Mouse (Mus musculus) macrophage (primary cell): ENCODE measurements around the gene Tyw1. TPM values are rescaled to one million over a fixed set of nuclear protein-coding genes. Genes with fewer than 3 reads are reported as not detected.

Experiments used
- H3K27ac ChIP-seq: fragments of 350-480 bp; formaldehyde crosslinking; 2 replicates; pipeline ENCODE4 v1.9.0; 2021
- H3K36me3 ChIP-seq: fragments of 350-480 bp; formaldehyde crosslinking; 2 replicates; pipeline ENCODE4 v1.9.0; 2021; ENCODE audit errors: inconsistent target
- H3K4me3 ChIP-seq: fragments of 350-480 bp; formaldehyde crosslinking; 2 replicates; pipeline ENCODE4 v1.9.0; 2021; ENCODE audit errors: inconsistent target
- H3K79me2 ChIP-seq: fragments of 350-480 bp; formaldehyde crosslinking; 2 replicates; pipeline ENCODE4 v1.9.0; 2021; ENCODE audit errors: inconsistent target
- WGBS: methylation state at CpG from one replicate; pipeline ENCODE4 v1.1.7; 2026; ENCODE audit warnings: inconsistent platforms; ENCODE audit not compliant: missing documents; 5-methylcytosine and 5-hydroxymethylcytosine counted together
- polyA plus RNA-seq: library from polyadenylated mRNA; stranded (reverse); fragments of 250-400 nt; gene quantifications from 3 replicates; pipeline ENCODE4 v1.2.4, GENCODE M21; 2018; ENCODE audit warnings: inconsistent platforms

Gene Tyw1
- polyA plus RNA-seq, 1 experiment from 2014 or later = 7.9 TPM

- Histone ChIP-seq H3K79me2 (no peaks in the 10 kb centered on the region), H3K36me3 (no peaks in the 10 kb centered on the region), H3K27ac (no peak overlapping the region), H3K4me3 (no peak overlapping the region)
- WGBS = 87% methylated on average over 3 of the region's 3 CpGs
Measured at GRCm38 (mm10) chr5:130313488-130313887, 58.1 kb downstream of the Tyw1 start.

- Histone ChIP-seq H3K4me3 (no peak overlapping the region), H3K36me3 (no peaks in the 10 kb centered on the region)
- 100% methylated on average over 3 of the region's 3 CpGs for WGBS
Measured at GRCm38 (mm10) chr5:130314926-130315325, 59.5 kb downstream of the Tyw1 start.

GRCm38 (mm10) chr5:130316321-130316720, 60.9 kb downstream of the Tyw1 start:
- H3K79me2 ChIP-seq = no peaks in the 10 kb centered on the region
- no peaks in the 10 kb centered on the region for H3K36me3 ChIP-seq
- H3K4me3 ChIP-seq = no peak overlapping the region
- 91% methylated on average over 7 of the region's 9 CpGs for WGBS
- H3K27ac ChIP-seq = no peak overlapping the region

More at GRCm38 (mm10) chr5:130314926-130315325, 59.5 kb downstream of the Tyw1 start:
- H3K79me2 ChIP-seq = no peaks in the 10 kb centered on the region
- no peak overlapping the region for H3K27ac ChIP-seq

- WGBS = 93% methylated on average over 5 of the region's 5 CpGs
Measured at GRCm38 (mm10) chr5:130319783-130320182, 64.4 kb downstream of the Tyw1 start.

GRCm38 (mm10) chr5:130320485-130320884, 65.1 kb downstream of the Tyw1 start:
- Histone ChIP-seq H3K4me3 (no peak overlapping the region), H3K79me2 (no peaks in the 10 kb centered on the region), H3K36me3 (no peaks in the 10 kb centered on the region), H3K27ac (no peak overlapping the region)
- WGBS = 58% methylated on average over 3 of the region's 3 CpGs

More at GRCm38 (mm10) chr5:130319783-130320182, 64.4 kb downstream of the Tyw1 start:
- H3K79me2 ChIP-seq = no peaks in the 10 kb centered on the region
- no peaks in the 10 kb centered on the region for H3K36me3 ChIP-seq
- H3K4me3 ChIP-seq = no peak overlapping the region
- no peak overlapping the region for H3K27ac ChIP-seq

- no peaks in the 10 kb centered on the region for H3K36me3 ChIP-seq
- WGBS = 96% methylated on average over 8 of the region's 8 CpGs
Measured at GRCm38 (mm10) chr5:130325486-130325885, 70.1 kb downstream of the Tyw1 start.

GRCm38 (mm10) chr5:130327615-130328263, 72.3 kb downstream of the Tyw1 start:
- Histone ChIP-seq H3K36me3 (no peaks in the 10 kb centered on the region), H3K79me2 (no peaks in the 10 kb centered on the region), H3K4me3 (no peak overlapping the region), H3K27ac (no peak overlapping the region)
- WGBS = 93% methylated on average over 6 of the region's 6 CpGs

More at GRCm38 (mm10) chr5:130325486-130325885, 70.1 kb downstream of the Tyw1 start:
- Histone ChIP-seq H3K27ac (no peak overlapping the region), H3K79me2 (no peaks in the 10 kb centered on the region), H3K4me3 (no peak overlapping the region)

- Histone ChIP-seq H3K79me2 (no peaks in the 10 kb centered on the region), H3K36me3 (no peaks in the 10 kb centered on the region), H3K27ac (no peak overlapping the region), H3K4me3 (no peak overlapping the region)
- WGBS = 87% methylated on average over 9 of the region's 9 CpGs
Measured at GRCm38 (mm10) chr5:130328366-130328765, 72.9 kb downstream of the Tyw1 start.

- Histone ChIP-seq H3K27ac (no peak overlapping the region), H3K36me3 (no peaks in the 10 kb centered on the region), H3K4me3 (no peak overlapping the region), H3K79me2 (no peaks in the 10 kb centered on the region)
- 51% methylated on average over 2 of the region's 2 CpGs for WGBS
Measured at GRCm38 (mm10) chr5:130329889-130330288, 74.5 kb downstream of the Tyw1 start.

GRCm38 (mm10) chr5:130330801-130331200, 75.4 kb downstream of the Tyw1 start:
- no peaks in the 10 kb centered on the region for H3K79me2 ChIP-seq
- no peak overlapping the region for H3K27ac ChIP-seq
- WGBS = 100% methylated on average over 4 of the region's 4 CpGs
- peaks cover 8% of the 10 kb centered on the region; the same call in 1 of the 2 replicates for H3K36me3 ChIP-seq
- H3K4me3 ChIP-seq = no peak overlapping the region

GRCm38 (mm10) chr5:130331206-130331605, 75.8 kb downstream of the Tyw1 start:
- H3K36me3 ChIP-seq = peaks cover 9% of the 10 kb centered on the region; the same call in 1 of the 2 replicates
- no peak overlapping the region for H3K27ac ChIP-seq
- 94% methylated on average over 4 of the region's 4 CpGs for WGBS
- H3K79me2 ChIP-seq = no peaks in the 10 kb centered on the region
- no peak overlapping the region for H3K4me3 ChIP-seq

- no peak overlapping the region for H3K4me3 ChIP-seq
- H3K27ac ChIP-seq = no peak overlapping the region
- peaks cover 9% of the 10 kb centered on the region; the same call in 1 of the 2 replicates for H3K36me3 ChIP-seq
- 96% methylated on average over 7 of the region's 7 CpGs for WGBS
- H3K79me2 ChIP-seq = no peaks in the 10 kb centered on the region
Measured at GRCm38 (mm10) chr5:130333566-130333965, 78.1 kb downstream of the Tyw1 start.

- H3K4me3 ChIP-seq = no peak overlapping the region
- H3K27ac ChIP-seq = no peak overlapping the region
- no peaks in the 10 kb centered on the region for H3K79me2 ChIP-seq
- WGBS = 98% methylated on average over 10 of the region's 11 CpGs
- peaks cover 9% of the 10 kb centered on the region; the same call in 1 of the 2 replicates for H3K36me3 ChIP-seq
Measured at GRCm38 (mm10) chr5:130333971-130334370, 78.6 kb downstream of the Tyw1 start.

GRCm38 (mm10) chr5:130335462-130335861, 80.0 kb downstream of the Tyw1 start:
- H3K4me3 ChIP-seq = no peak overlapping the region
- H3K36me3 ChIP-seq = peaks cover 9% of the 10 kb centered on the region; the same call in 1 of the 2 replicates
- H3K27ac ChIP-seq = no peak overlapping the region
- no peaks in the 10 kb centered on the region for H3K79me2 ChIP-seq
- 95% methylated on average over 4 of the region's 4 CpGs for WGBS

GRCm38 (mm10) chr5:130340656-130341055, 85.2 kb downstream of the Tyw1 start:
- H3K4me3 ChIP-seq = no peak overlapping the region

More at GRCm38 (mm10) chr5:130340656-130341055, 85.2 kb downstream of the Tyw1 start:
- Histone ChIP-seq H3K79me2 (no peaks in the 10 kb centered on the region), H3K36me3 (peaks cover 7% of the 10 kb centered on the region; the same call in 1 of the 2 replicates), H3K27ac (no peak overlapping the region)
- WGBS = 95% methylated on average over 15 of the region's 15 CpGs
